8 mouse cellular contexts compared by ENCODE assay signal in the genomic region with DNA sequence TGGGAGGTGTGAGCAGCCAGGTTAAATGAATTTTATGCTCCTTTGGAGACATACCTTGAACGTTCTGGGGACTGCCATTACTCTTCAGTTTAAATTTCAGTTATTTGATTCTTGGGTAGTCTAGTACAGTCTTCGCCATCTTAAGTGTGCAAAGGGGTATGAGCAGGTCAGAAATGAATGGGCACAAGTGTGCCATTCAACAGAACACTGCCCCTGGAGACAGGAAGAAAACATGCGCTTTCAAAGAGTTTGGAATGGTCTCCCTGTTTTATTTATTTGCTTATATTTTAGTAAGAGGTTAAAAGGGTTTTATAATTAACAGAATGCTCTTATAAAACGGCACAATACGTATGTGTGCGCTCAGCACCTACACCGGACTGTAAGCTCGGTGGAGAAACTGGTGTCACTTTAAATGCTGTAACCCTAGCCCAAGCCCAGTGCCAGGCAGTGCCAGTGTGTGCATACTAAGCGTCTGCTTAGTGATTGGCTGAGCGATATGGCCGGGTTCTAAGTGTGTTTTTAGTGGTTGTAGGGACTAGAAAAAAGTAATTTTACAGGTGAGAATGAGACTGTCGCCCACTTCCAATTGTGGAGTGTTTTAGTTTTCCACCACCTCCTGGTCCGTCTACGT. TPM values are rescaled to one million over a fixed set of nuclear protein-coding genes. Genes with fewer than 3 reads are reported as not detected.
DNase-seq lines count a peak whose midpoint lies in the region; ATAC-seq lines count a peak whose summit lies in the region.

No protein-coding gene starts in this region.

- no peaks in the 10 kb centered on the region for H3K9me3 ChIP-seq in embryonic facial prominence, embryonic 12.5 days
- no peaks in the 10 kb centered on the region for H3K9me3 ChIP-seq in hindbrain, embryonic 15.5 days
- no peaks in the 10 kb centered on the region for H3K9me3 ChIP-seq in liver, embryonic 16.5 days (replicated peaks; ENCODE audit: control insufficient read depth, low read length)

- intact Hi-C loops in heart, postnatal 36 days (cut with DNase I), result loop anchor here (2.0 kb wide), 1 partner anchor 26 kb away; no protein-coding TSS in a partner anchor

- ATAC-seq in embryonic facial prominence, embryonic 12.5 days (ENCODE audit: insufficient number of reproducible peaks, insufficient read depth, low FRiP score, low TSS enrichment), result no peak
- ATAC-seq in hindbrain, embryonic 15.5 days (ENCODE audit: low FRiP score, low read depth), result no peak
- ATAC-seq in liver, embryonic 16.5 days (ENCODE audit: low read depth), result no peak

- peaks cover 9% of the 10 kb centered on the region; the same call in 1 of the 2 replicates for H3K4me1 ChIP-seq in embryonic facial prominence, embryonic 12.5 days
- peaks cover 22% of the 10 kb centered on the region for H3K4me1 ChIP-seq in hindbrain, embryonic 15.5 days (replicated peaks)
- H3K4me1 ChIP-seq in liver, embryonic 16.5 days (ENCODE audit: control insufficient read depth, low read depth, low read length), result peaks cover 21% of the 10 kb centered on the region

- H3K27me3 ChIP-seq in embryonic facial prominence, embryonic 12.5 days, result no peaks in the 10 kb centered on the region; the same call in 1 of the 2 replicates
- H3K27me3 ChIP-seq in hindbrain, embryonic 15.5 days, result no peaks in the 10 kb centered on the region
- H3K27me3 ChIP-seq in liver, embryonic 16.5 days (ENCODE audit: control insufficient read depth, insufficient read depth, low read depth, low read length), result no peaks in the 10 kb centered on the region

- peak overlapping the region; percentile 78 for H3K4me3 ChIP-seq in embryonic facial prominence, embryonic 12.5 days
- H3K4me3 ChIP-seq in hindbrain, embryonic 15.5 days, result peak overlapping the region; percentile 95
- peak overlapping the region; percentile 79 for H3K4me3 ChIP-seq in liver, embryonic 16.5 days (ENCODE audit: low read depth, low read length)

- peak overlapping the region; percentile 82 for H3K4me2 ChIP-seq in embryonic facial prominence, embryonic 12.5 days (replicated peaks)
- peak overlapping the region; percentile 81 for H3K4me2 ChIP-seq in hindbrain, embryonic 15.5 days
- H3K4me2 ChIP-seq in liver, embryonic 16.5 days (ENCODE audit: low read depth, low read length), result peak overlapping the region; percentile 97

- DNase-seq in heart, adult 18-20 months, result peak; percentile 35 to 43
- no peak for DNase-seq in heart, postnatal 36 days
- no peak for DNase-seq in adrenal gland, adult 2 months
- DNase-seq in embryo, embryonic 9.5 days (ENCODE audit: extremely low spot score), result no peak
- DNase-seq in spleen, postnatal 14 days (ENCODE audit: low spot score in 2 of 2), result no peak

- 38% methylated on average over 14 of the region's 14 CpGs for WGBS in embryonic facial prominence, embryonic 12.5 days
- WGBS in hindbrain, embryonic 15.5 days, result 52% methylated on average over 14 of the region's 14 CpGs
- 55% methylated on average over 14 of the region's 14 CpGs for WGBS in liver, embryonic 16.5 days (ENCODE audit: insufficient replicate concordance)

- no peaks in the 10 kb centered on the region for H3K36me3 ChIP-seq in embryonic facial prominence, embryonic 12.5 days
- no peaks in the 10 kb centered on the region for H3K36me3 ChIP-seq in hindbrain, embryonic 15.5 days
- H3K36me3 ChIP-seq in liver, embryonic 16.5 days (ENCODE audit: control insufficient read depth, insufficient read depth), result no peaks in the 10 kb centered on the region

- no peak overlapping the region for H3K27ac ChIP-seq in embryonic facial prominence, embryonic 12.5 days
- H3K27ac ChIP-seq in hindbrain, embryonic 15.5 days (replicated peaks), result peak overlapping the region; percentile 91; the same call in 1 of the 2 replicates
- no peak overlapping the region for H3K27ac ChIP-seq in liver, embryonic 16.5 days (ENCODE audit: low read length)

- 0 out of 2 replicates have a peak overlapping the region, but pooled peaks have one; percentile 77 for H3K9ac ChIP-seq in embryonic facial prominence, embryonic 12.5 days
- H3K9ac ChIP-seq in hindbrain, embryonic 15.5 days, result peak overlapping the region; percentile 90
- peak overlapping the region; percentile 12; the same call in 1 of the 2 replicates for H3K9ac ChIP-seq in liver, embryonic 16.5 days (ENCODE audit: low read depth, low read length)

RNA-seq across cellular contexts. Expression of a gene that starts 1.6 kb away (rescaled TPM):
- total RNA-seq in heart, adult 18-20 months (2021), result 10 to 100 TPM; 25.5 to 25.9 TPM
- total RNA-seq in heart, postnatal 36 days (2021), result 10 to 100 TPM; 31.2 to 32.1 TPM
- 13.1 TPM in 2 replicates for polyA plus RNA-seq in embryonic facial prominence, embryonic 12.5 days (2016; fragmentation: Nextera tagmentation; extraction: Ambion mirVana)
- polyA plus RNA-seq in hindbrain, embryonic 15.5 days (2015; fragmentation: Nextera tagmentation; extraction: Ambion mirVana), result 21.9 and 24.0 TPM in 2 replicates
- 2.3 and 2.4 TPM in 2 replicates for polyA plus RNA-seq in liver, embryonic 16.5 days (2015; fragmentation: Nextera tagmentation; extraction: Ambion mirVana)
- 10 to 100 TPM; 31.1 to 36.3 TPM for total RNA-seq in adrenal gland, adult 2 months (2021)
- polyA plus RNA-seq in adrenal gland, adult 2 months (2012; rRNA removed), result 4.6 and 4.7 TPM in 2 replicates

RNA-seq across cellular contexts. Expression of a gene that starts 1.7 kb away (rescaled TPM):
- total RNA-seq in heart, adult 18-20 months (2021), result 1 to 10 TPM; 2.9 to 4.2 TPM
- total RNA-seq in heart, postnatal 36 days (2021), result 1 to 10 TPM; 3.0 to 3.9 TPM
- polyA plus RNA-seq in embryonic facial prominence, embryonic 12.5 days (2016; fragmentation: Nextera tagmentation; extraction: Ambion mirVana), result 0.64 and 0.88 TPM in 2 replicates
- 0.53 and 0.97 TPM in 2 replicates for polyA plus RNA-seq in hindbrain, embryonic 15.5 days (2015; fragmentation: Nextera tagmentation; extraction: Ambion mirVana)
- 2.0 and 2.5 TPM in 2 replicates for polyA plus RNA-seq in liver, embryonic 16.5 days (2015; fragmentation: Nextera tagmentation; extraction: Ambion mirVana)
- 10 to 100 TPM; 10.2 to 23.5 TPM for total RNA-seq in adrenal gland, adult 2 months (2021)
- 18.1 and 39.3 TPM in 2 replicates for polyA plus RNA-seq in adrenal gland, adult 2 months (2012; rRNA removed)

Comparison
In these comparisons a context has a peak if more than half of its experiments do, and no peak if none do; other contexts are left out.
1. DNase-seq: peak in heart, adult 18-20 months (2 of 2); none in heart, postnatal 36 days (0 of 2), adrenal gland, adult 2 months (single experiment), embryo, embryonic 9.5 days (single experiment) and spleen, postnatal 14 days (0 of 2).
2. H3K9ac ChIP-seq: peak in every context shown above with its lines; median percentile 90 in hindbrain, embryonic 15.5 days; 77 in embryonic facial prominence, embryonic 12.5 days; 12 in liver, embryonic 16.5 days.
3. Peak in every context shown above with its lines, with median percentiles within 50 percentile points of each other: H3K4me2 ChIP-seq and H3K4me3 ChIP-seq.